Mouse (Mus musculus) forebrain, embryonic 16.5 days (tissue): ENCODE data around the gene Gpbar1. TPM values are rescaled to one million over a fixed set of nuclear protein-coding genes. Genes with fewer than 3 reads are reported as not detected.

Experiments used
- polyA plus RNA-seq: library from polyadenylated mRNA; unstranded; fragments of >200 nt; fragmentation: Nextera tagmentation; extraction: Ambion mirVana; gene quantifications from 2 replicates; pipeline ENCODE4 v1.2.1, GENCODE M21; 2015

The Gpbar1 gene
- polyA plus RNA-seq, 1 experiment from 2014 or later, result 0.20 TPM

Other genes starting within 250 kb of the Gpbar1 start
- 10.7 and 11.0 TPM in 2 replicates for gene Tns1, start 154.1 kb upstream of the Gpbar1 start, polyA plus RNA-seq
- gene Rufy4, start 153.0 kb upstream of the Gpbar1 start, polyA plus RNA-seq, result 0.32 and 0.36 TPM in 2 replicates
- 0.06 TPM in 1 of 2 replicates, not detected in the other for gene Cxcr2, start 124.6 kb upstream of the Gpbar1 start, polyA plus RNA-seq
- gene Cxcr1, start 83.9 kb upstream of the Gpbar1 start, polyA plus RNA-seq, result not detected in 2 replicates
- gene Arpc2, start 42.5 kb upstream of the Gpbar1 start, polyA plus RNA-seq, result 413 and 455 TPM in 2 replicates
- gene Aamp, start 6.2 kb downstream of the Gpbar1 start, polyA plus RNA-seq, result 216 and 225 TPM in 2 replicates
- 98.4 and 105 TPM in 2 replicates for gene Pnkd, start 6.4 kb downstream of the Gpbar1 start, polyA plus RNA-seq
- 6.9 and 7.7 TPM in 2 replicates for gene Tmbim1, start 27.1 kb downstream of the Gpbar1 start, polyA plus RNA-seq
- 1.0 and 1.2 TPM in 2 replicates for gene Catip, start 83.6 kb downstream of the Gpbar1 start, polyA plus RNA-seq
- gene Slc11a1, start 96.6 kb downstream of the Gpbar1 start, polyA plus RNA-seq, result 1.2 and 1.5 TPM in 2 replicates
- 18.6 and 20.0 TPM in 2 replicates for gene Ctdsp1, start 113.0 kb downstream of the Gpbar1 start, polyA plus RNA-seq
- gene Vil1, start 130.8 kb downstream of the Gpbar1 start, polyA plus RNA-seq, result 0.27 and 0.42 TPM in 2 replicates
- 52.1 and 54.6 TPM in 2 replicates for gene Cnot9, start 227.5 kb downstream of the Gpbar1 start, polyA plus RNA-seq